Mouse (Mus musculus): Measurements from ENCODE around the gene U2af1l4.

- TF ChIP-seq POLR2A (IDR thresholded peaks at IDR 0.05; ENCODE audit: low read depth, low read length) (no peak), CTCF (IDR thresholded peaks at IDR 0.05; ENCODE audit: extremely low read depth, insufficient read depth, insufficient read length, insufficient replicate concordance) (no peak)
Observed at GRCm38 (mm10) chr7:30591605-30591951, 28.5 kb downstream of the U2af1l4 start.
